Mouse (Mus musculus): Measurements from ENCODE around the gene Nr2c1. TPM values are rescaled to one million over a fixed set of nuclear protein-coding genes. Genes with fewer than 3 reads are reported as not detected.

Gene Nr2c1
- polyA plus RNA-seq, 1 experiment from 2014 or later, result 9.9 TPM

DNA sequence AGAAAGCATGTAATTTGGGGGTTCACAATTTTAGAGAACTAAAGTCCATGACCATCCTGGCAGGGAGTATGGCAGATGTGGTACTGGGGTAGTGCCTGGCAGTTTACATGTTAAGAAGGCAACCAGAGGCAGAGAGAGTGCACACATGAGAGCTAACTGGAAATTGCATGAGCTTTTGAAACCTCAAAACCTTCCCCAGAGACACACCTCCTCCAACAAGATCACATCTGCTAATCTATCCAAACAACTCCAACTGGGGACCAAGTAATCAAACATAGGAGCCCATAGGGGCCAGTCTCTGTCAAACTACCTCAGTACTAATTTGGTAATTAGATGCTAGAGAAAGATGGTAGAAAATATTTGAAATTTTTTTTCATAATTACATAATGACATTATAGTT lies 6.0 kb downstream of the Nr2c1 start:
- ATAC-seq (ENCODE audit: insufficient read depth, low FRiP score), result no peak
- H3K36me3 ChIP-seq (ENCODE audit: control insufficient read depth, insufficient read depth, low read length), result peaks cover under 1% of the 10 kb centered on the region
- no peaks in the 10 kb centered on the region for H3K9me3 ChIP-seq (replicated peaks; ENCODE audit: control insufficient read depth, low read length)

DNA sequence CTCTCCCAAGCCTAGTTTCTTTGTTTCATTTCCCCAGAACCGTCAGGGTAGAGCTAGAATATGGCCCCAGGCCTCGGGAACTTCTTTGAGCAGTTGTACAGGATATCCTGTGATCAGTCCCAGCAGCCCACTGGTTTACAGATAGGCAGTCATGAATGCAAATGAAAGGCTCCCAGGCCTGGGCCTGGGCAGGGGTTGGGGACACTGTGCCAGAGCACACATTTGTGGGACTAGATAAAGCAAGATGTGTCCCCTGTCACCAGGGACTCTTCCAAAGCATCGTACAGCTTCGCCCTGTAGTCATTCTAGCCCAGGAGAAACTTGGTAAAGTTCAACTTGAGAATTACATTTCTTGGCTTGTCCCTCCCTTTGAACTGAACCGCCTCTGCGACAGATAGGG lies 11.1 kb downstream of the Nr2c1 start:
- 88% methylated on average over 6 of the region's 6 CpGs for WGBS
- no peaks in the 10 kb centered on the region for H3K4me1 ChIP-seq (ENCODE audit: control insufficient read depth, insufficient read depth, low read length)

More for the DNA sequence above, 6.0 kb downstream of the Nr2c1 start:
- Histone ChIP-seq H3K4me3 (replicated peaks; ENCODE audit: low read length) (no peak overlapping the region), H3K27ac (ENCODE audit: low read length) (no peak overlapping the region), H3K4me1 (ENCODE audit: control insufficient read depth, insufficient read depth, low read length) (peaks cover 9% of the 10 kb centered on the region; the same call in 1 of the 2 replicates), H3K9ac (ENCODE audit: low read length) (no peak overlapping the region), H3K4me2 (ENCODE audit: low read depth, low read length) (no peak overlapping the region), H3K27me3 (ENCODE audit: control insufficient read depth, insufficient read depth, low read length) (no peaks in the 10 kb centered on the region)

DNA sequence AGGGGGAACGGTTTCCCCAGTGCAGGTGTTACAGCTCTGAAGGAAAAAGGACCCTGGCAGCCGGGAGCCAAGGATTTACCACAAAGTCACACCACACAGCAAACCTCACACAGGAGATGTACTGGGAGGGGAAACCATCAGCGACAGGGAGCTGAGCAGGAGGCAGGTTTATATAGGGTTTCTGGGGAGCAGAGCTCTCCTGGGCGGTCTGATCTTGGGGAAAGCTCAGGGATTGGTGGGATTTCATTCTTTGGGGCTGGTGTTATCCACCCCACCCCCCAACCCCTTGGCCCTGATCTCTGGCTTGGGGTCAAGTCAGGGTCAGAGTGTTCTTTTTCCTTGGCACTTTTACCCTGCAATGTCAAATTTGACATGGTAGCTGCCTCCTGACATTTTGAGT lies 11.6 kb downstream of the Nr2c1 start:
- H3K27me3 ChIP-seq (ENCODE audit: control insufficient read depth, insufficient read depth, low read length), result no peaks in the 10 kb centered on the region
- H3K4me3 ChIP-seq (replicated peaks; ENCODE audit: low read length), result no peak overlapping the region
- H3K9me3 ChIP-seq (replicated peaks; ENCODE audit: control insufficient read depth, low read length), result no peaks in the 10 kb centered on the region
- H3K4me1 ChIP-seq (ENCODE audit: control insufficient read depth, insufficient read depth, low read length), result no peaks in the 10 kb centered on the region
- H3K36me3 ChIP-seq (ENCODE audit: control insufficient read depth, insufficient read depth, low read length), result peaks cover 10% of the 10 kb centered on the region
- WGBS, result 93% methylated on average over 4 of the region's 4 CpGs
- no peak for ATAC-seq (ENCODE audit: insufficient read depth, low FRiP score)
- no peak overlapping the region for H3K4me2 ChIP-seq (ENCODE audit: low read depth, low read length)
- no peak overlapping the region for H3K27ac ChIP-seq (ENCODE audit: low read length)
- no peak overlapping the region for H3K9ac ChIP-seq (ENCODE audit: low read length)

More for the DNA sequence above, 11.1 kb downstream of the Nr2c1 start:
- Histone ChIP-seq H3K27me3 (ENCODE audit: control insufficient read depth, insufficient read depth, low read length) (no peaks in the 10 kb centered on the region), H3K9me3 (replicated peaks; ENCODE audit: control insufficient read depth, low read length) (no peaks in the 10 kb centered on the region), H3K4me3 (replicated peaks; ENCODE audit: low read length) (no peak overlapping the region), H3K27ac (ENCODE audit: low read length) (no peak overlapping the region), H3K36me3 (ENCODE audit: control insufficient read depth, insufficient read depth, low read length) (peaks cover 10% of the 10 kb centered on the region), H3K4me2 (ENCODE audit: low read depth, low read length) (no peak overlapping the region), H3K9ac (ENCODE audit: low read length) (no peak overlapping the region)
- no peak for ATAC-seq (ENCODE audit: insufficient read depth, low FRiP score)

DNA sequence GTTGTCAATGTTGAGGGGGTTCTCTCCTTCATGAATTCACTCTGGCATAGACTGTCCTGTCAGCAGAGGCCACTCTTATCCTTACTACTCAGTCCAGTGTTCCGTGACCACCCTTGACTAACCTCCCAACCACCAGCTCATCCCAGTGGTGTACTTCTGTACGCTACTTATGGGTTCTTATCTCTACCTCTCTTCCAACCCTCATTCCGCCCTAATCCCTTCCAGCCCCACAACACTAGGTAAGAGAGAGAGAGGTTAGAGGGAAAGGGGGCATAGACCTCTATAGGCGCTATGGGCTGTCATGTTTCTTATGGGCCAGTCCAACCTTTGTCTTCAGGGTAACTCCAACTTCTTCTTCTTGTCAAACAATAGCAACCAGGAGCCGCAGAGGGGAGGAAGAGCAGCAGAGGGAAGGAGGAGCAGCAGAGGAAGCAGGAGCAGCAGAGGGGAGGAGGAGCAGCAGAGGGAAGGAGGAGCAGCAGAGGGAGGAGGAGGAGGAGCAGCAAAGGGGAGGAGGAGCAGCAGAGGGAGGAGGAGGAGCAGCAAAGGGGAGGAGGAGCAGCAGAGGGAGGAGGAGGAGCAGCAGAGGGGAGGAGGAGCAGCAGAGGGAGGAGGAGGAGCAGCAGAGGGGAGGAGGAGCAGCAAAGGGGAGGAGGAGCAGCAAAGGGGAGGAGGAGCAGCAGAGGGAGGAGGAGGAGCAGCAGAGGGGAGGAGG lies 13.4 kb downstream of the Nr2c1 start:
- H3K36me3 ChIP-seq (ENCODE audit: control insufficient read depth, insufficient read depth, low read length), result peaks cover 10% of the 10 kb centered on the region; the same call in 1 of the 2 replicates
- H3K4me2 ChIP-seq (ENCODE audit: low read depth, low read length), result no peak overlapping the region
- H3K9me3 ChIP-seq (replicated peaks; ENCODE audit: control insufficient read depth, low read length), result no peaks in the 10 kb centered on the region
- no peak overlapping the region for H3K9ac ChIP-seq (ENCODE audit: low read length)
- no peak overlapping the region for H3K27ac ChIP-seq (ENCODE audit: low read length)
- H3K4me1 ChIP-seq (ENCODE audit: control insufficient read depth, insufficient read depth, low read length), result no peaks in the 10 kb centered on the region
- 83% methylated on average over 5 of the region's 5 CpGs for WGBS
- H3K27me3 ChIP-seq (ENCODE audit: control insufficient read depth, insufficient read depth, low read length), result no peaks in the 10 kb centered on the region
- no peak overlapping the region for H3K4me3 ChIP-seq (replicated peaks; ENCODE audit: low read length)
- ATAC-seq (ENCODE audit: insufficient read depth, low FRiP score), result no peak

DNA sequence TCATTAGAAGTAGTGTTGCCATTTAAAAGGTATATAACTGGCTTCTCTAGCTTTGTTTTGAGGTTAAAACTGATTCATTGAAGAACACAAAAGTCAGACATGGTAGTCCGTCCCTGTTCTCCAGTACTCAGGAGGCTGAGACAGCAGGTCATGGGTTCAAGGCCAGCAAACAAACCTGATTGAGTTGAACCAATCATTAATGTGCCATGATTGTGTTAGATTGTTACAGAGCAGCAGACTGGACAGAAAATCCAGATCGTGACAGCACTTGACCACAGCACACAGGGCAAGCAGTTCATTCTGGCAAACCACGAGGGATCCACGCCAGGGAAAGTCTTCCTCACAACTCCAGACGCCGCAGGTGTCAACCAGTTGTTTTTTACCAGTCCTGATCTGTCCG lies 14.2 kb downstream of the Nr2c1 start:
- Histone ChIP-seq H3K36me3 (ENCODE audit: control insufficient read depth, insufficient read depth, low read length) (peaks cover 12% of the 10 kb centered on the region; the same call in 1 of the 2 replicates), H3K9me3 (replicated peaks; ENCODE audit: control insufficient read depth, low read length) (no peaks in the 10 kb centered on the region), H3K4me1 (ENCODE audit: control insufficient read depth, insufficient read depth, low read length) (no peaks in the 10 kb centered on the region), H3K4me2 (ENCODE audit: low read depth, low read length) (no peak overlapping the region), H3K9ac (ENCODE audit: low read length) (no peak overlapping the region), H3K27me3 (ENCODE audit: control insufficient read depth, insufficient read depth, low read length) (no peaks in the 10 kb centered on the region), H3K4me3 (replicated peaks; ENCODE audit: low read length) (no peak overlapping the region), H3K27ac (ENCODE audit: low read length) (no peak overlapping the region)
- no peak for ATAC-seq (ENCODE audit: insufficient read depth, low FRiP score)
- WGBS, result 93% methylated on average over 7 of the region's 7 CpGs

DNA sequence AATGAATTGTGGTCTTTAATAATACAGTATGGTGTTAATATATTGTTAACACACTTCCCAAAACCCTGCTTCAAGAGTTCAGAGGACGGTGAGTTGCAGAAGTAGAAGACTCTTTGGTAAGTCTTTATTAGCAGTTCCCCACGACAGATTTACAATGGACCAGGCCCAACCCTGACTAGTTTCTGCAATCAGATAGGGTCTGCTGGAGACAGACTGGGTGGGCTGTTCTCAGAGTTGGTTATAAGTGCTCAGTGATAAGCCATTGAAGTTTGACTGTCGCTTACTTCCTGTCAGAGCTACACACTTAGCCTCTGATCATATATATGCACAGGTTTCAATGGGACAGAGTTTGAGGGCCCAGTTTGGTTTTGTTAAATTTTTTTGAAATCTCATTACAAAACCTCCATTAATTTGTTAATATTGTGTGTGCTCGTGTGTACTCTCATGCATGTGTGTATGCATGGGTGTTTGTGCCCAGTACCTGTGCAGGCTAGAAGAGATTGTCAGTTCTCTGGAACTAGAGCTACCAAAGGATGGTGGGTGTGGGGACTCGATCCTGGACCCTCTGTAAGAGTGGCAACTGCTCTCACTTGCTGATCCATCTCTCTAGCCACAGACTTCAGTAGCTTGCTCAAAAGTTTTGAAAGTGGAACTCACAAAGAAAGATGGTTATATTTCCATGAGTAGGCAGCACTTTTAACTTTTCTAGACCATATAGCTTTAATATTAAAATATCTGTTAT lies 16.5 kb downstream of the Nr2c1 start:
- no peak overlapping the region for H3K9ac ChIP-seq (ENCODE audit: low read length)
- peaks cover 26% of the 10 kb centered on the region; the same call in 1 of the 2 replicates for H3K36me3 ChIP-seq (ENCODE audit: control insufficient read depth, insufficient read depth, low read length)
- H3K27ac ChIP-seq (ENCODE audit: low read length), result no peak overlapping the region
- H3K9me3 ChIP-seq (replicated peaks; ENCODE audit: control insufficient read depth, low read length), result no peaks in the 10 kb centered on the region
- H3K27me3 ChIP-seq (ENCODE audit: control insufficient read depth, insufficient read depth, low read length), result no peaks in the 10 kb centered on the region
- 87% methylated on average over 5 of the region's 5 CpGs for WGBS
- H3K4me3 ChIP-seq (replicated peaks; ENCODE audit: low read length), result no peak overlapping the region
- ATAC-seq (ENCODE audit: insufficient read depth, low FRiP score), result no peak
- H3K4me2 ChIP-seq (ENCODE audit: low read depth, low read length), result no peak overlapping the region
- H3K4me1 ChIP-seq (ENCODE audit: control insufficient read depth, insufficient read depth, low read length), result no peaks in the 10 kb centered on the region

DNA sequence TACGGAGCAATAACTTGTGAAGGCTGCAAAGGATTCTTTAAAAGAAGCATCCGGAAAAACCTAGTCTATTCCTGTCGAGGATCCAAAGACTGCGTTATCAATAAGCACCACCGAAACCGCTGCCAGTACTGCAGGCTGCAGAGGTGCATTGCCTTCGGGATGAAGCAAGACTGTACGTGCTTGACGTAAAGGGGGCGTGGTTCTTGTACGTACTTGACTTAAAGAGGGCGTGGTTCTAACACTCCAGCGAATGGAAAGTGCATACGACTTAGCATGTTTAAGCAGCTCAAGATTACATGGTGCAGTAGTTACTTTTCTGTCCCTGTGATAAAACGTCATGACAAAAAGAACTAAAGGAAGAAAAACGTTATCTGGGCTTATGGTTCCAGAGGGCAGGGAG lies 17.6 kb downstream of the Nr2c1 start:
- ATAC-seq (ENCODE audit: insufficient read depth, low FRiP score), result no peak
- peaks cover 34% of the 10 kb centered on the region; the same call in 1 of the 2 replicates for H3K36me3 ChIP-seq (ENCODE audit: control insufficient read depth, insufficient read depth, low read length)
- H3K9ac ChIP-seq (ENCODE audit: low read length), result no peak overlapping the region
- no peak overlapping the region for H3K27ac ChIP-seq (ENCODE audit: low read length)
- H3K4me2 ChIP-seq (ENCODE audit: low read depth, low read length), result no peak overlapping the region
- H3K4me1 ChIP-seq (ENCODE audit: control insufficient read depth, insufficient read depth, low read length), result no peaks in the 10 kb centered on the region
- no peak overlapping the region for H3K4me3 ChIP-seq (replicated peaks; ENCODE audit: low read length)
- no peaks in the 10 kb centered on the region for H3K27me3 ChIP-seq (ENCODE audit: control insufficient read depth, insufficient read depth, low read length)
- WGBS, result 74% methylated on average over 16 of the region's 16 CpGs
- no peaks in the 10 kb centered on the region for H3K9me3 ChIP-seq (replicated peaks; ENCODE audit: control insufficient read depth, low read length)

DNA sequence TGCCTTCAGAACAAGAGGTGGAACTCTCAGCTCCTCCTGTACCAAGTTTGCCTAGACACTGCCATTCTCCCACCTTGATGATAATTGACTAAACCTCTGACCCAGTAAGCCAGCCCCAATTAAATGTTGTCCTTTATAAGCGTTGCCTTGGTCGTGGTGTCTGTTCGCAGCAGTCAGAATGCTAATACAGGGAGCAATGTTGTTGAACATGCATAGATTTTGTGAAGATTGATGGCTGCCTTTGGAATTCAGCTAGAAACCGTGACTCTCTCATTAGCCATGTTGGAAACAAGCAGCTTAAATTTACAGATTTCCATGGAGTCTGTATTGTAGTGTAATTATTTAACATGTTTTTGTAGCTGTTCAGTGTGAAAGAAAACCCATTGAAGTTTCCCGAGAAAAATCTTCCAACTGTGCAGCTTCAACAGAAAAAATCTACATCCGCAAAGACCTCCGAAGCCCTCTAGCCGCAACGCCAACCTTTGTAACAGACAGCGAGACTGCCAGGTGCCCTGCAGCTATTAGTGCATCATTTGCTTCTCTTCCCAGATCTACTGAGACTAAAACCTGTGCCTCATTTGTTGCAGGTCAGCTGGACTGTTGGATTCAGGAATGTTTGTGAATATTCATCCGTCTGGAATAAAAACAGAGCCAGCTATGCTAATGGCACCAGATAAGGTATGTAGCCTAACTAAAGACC lies 19.4 kb downstream of the Nr2c1 start:
- no peak overlapping the region for H3K4me3 ChIP-seq (replicated peaks; ENCODE audit: low read length)
- H3K9me3 ChIP-seq (replicated peaks; ENCODE audit: control insufficient read depth, low read length), result no peaks in the 10 kb centered on the region
- H3K36me3 ChIP-seq (ENCODE audit: control insufficient read depth, insufficient read depth, low read length), result peaks cover 40% of the 10 kb centered on the region; the same call in 1 of the 2 replicates
- no peak overlapping the region for H3K4me2 ChIP-seq (ENCODE audit: low read depth, low read length)
- H3K27ac ChIP-seq (ENCODE audit: low read length), result no peak overlapping the region
- H3K27me3 ChIP-seq (ENCODE audit: control insufficient read depth, insufficient read depth, low read length), result no peaks in the 10 kb centered on the region
- H3K4me1 ChIP-seq (ENCODE audit: control insufficient read depth, insufficient read depth, low read length), result peaks cover 4% of the 10 kb centered on the region; the same call in 1 of the 2 replicates
- no peak overlapping the region for H3K9ac ChIP-seq (ENCODE audit: low read length)
- WGBS, result 90% methylated on average over 11 of the region's 11 CpGs
- ATAC-seq (ENCODE audit: insufficient read depth, low FRiP score), result no peak

All from stomach, embryonic 16.5 days (tissue).